Mouse (Mus musculus): ENCODE measurements around the gene Cpne6.

DNA sequence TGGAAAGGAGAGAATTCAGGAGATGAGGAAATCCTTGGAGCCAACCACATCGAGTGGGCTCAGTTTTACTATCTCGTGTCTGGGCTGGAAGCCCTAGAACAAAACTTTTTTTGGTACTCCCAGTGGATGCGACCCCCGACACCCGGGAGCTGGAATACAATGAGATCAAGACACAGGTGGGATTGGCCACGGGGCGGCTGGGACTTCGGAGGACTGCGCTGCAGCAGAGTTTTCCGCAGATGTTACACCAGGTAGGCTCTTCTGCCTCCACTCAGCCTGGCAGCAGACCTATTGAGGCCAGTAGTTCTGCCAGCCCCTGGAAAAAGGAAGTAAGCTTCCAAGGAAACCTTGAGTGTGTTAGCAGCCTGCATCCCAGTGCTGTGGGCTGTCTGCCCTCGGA is 53.0 kb downstream of the Cpne6 start:
- no peak for TF ChIP-seq CTCF (IDR thresholded peaks at IDR 0.05; ENCODE audit: extremely low read depth, insufficient read depth, low read length)
- TF ChIP-seq POLR2A (IDR thresholded peaks at IDR 0.05; ENCODE audit: extremely low read depth, insufficient read depth, low read length): no peak
